Mouse (Mus musculus): ENCODE measurements around the gene Rmnd1.

DNA sequence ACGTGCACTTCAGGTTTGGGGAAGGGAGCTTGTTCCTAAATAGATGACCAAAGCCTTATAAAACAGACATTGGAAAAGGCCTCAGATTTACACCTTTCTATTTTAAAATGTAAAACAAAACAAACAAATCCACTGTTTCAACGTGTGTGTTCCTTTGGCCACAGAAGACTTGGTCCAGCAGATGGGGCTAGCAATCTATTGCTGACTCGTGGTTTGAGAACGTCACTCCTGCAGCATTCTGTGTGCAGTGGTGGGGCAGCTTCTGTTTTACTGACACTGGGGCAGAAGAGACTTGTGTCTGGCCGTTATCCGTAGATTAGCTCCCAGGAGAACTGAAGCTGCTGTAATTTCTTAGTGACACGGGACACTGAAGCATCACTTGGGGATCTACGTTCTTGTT lies 6.9 kb downstream of the Rmnd1 start:
- TF ChIP-seq CTCF (IDR thresholded peaks at IDR 0.05; ENCODE audit: low read depth, low read length) (no peak), POLR2A (IDR thresholded peaks at IDR 0.05; ENCODE audit: borderline replicate concordance, low read depth, low read length) (no peak)
